Mouse (Mus musculus) limb, embryonic 10.5 days (tissue): ENCODE data around the gene Zfp980. TPM values are rescaled to one million over a fixed set of nuclear protein-coding genes. Genes with fewer than 3 reads are reported as not detected.
"Not testable (repeated sequence)": the region's sequence is repeated elsewhere in the genome, so short reads cannot be mapped to it uniquely, and the experiment has no call there.

ENCODE experiments used
- DNase-seq: peaks from one replicate; pipeline ENCODE4 v3.0.0-alpha.2; 2017; ENCODE audit warnings: low spot score
- H3K27ac ChIP-seq: fragments of 300-500 bp; sonication (generic); 2 replicates; pipeline ENCODE4 v1.5.1; 2016; ENCODE audit warnings: mild to moderate bottlenecking
- H3K27me3 ChIP-seq: fragments of 300-500 bp; sonication (generic); 2 replicates; pipeline ENCODE4 v1.6.1; 2016; ENCODE audit warnings: low read depth, mild to moderate bottlenecking; ENCODE audit not compliant: poor library complexity, severe bottlenecking
- H3K36me3 ChIP-seq: fragments of 300-500 bp; sonication (generic); 2 replicates; pipeline ENCODE4 v1.6.1; 2016; ENCODE audit warnings: mild to moderate bottlenecking, moderate library complexity
- H3K4me1 ChIP-seq: fragments of 300-500 bp; sonication (generic); 2 replicates; pipeline ENCODE4 v1.6.1; 2016
- H3K4me3 ChIP-seq: fragments of 300-500 bp; sonication (generic); 2 replicates; pipeline ENCODE4 v1.5.1; 2016; ENCODE audit warnings: mild to moderate bottlenecking, moderate library complexity
- H3K9me3 ChIP-seq: fragments of 300-500 bp; sonication (generic); replicated peaks from 2 replicates; pipeline ENCODE4 v1.6.1; 2016; ENCODE audit warnings: mild to moderate bottlenecking
- WGBS: fragments of 180-500 bp; shearing (Covaris S2); methylation state at CpG from one replicate; pipeline ENCODE4 v1.1.7; 2016; 5-methylcytosine and 5-hydroxymethylcytosine counted together
- polyA plus RNA-seq: library from polyadenylated mRNA; unstranded; fragments of >200 nt; fragmentation: Nextera tagmentation; extraction: Ambion mirVana; gene quantifications from 2 replicates; pipeline ENCODE4 v1.2.1, GENCODE M21; 2016

Zfp980 gene
- polyA plus RNA-seq: not detected in 2 replicates

- not testable (repeated sequence) for H3K4me1 ChIP-seq, H3K9me3 ChIP-seq, DNase-seq, H3K36me3 ChIP-seq, H3K27me3 ChIP-seq, H3K27ac ChIP-seq, H3K4me3 ChIP-seq
- WGBS: 92% methylated on average over 3 of the region's 3 CpGs
Measured at GRCm38 (mm10) chr4:145670385-145670784, at the start of gene Zfp980. Gene Zfp980, plus strand, starts transcription at chr4:145670685.

GRCm38 (mm10) chr4:145640416-145641185 is 29.9 kb upstream of the Zfp980 start:
- not testable (repeated sequence) for H3K9me3 ChIP-seq, DNase-seq, H3K27ac ChIP-seq, H3K4me1 ChIP-seq, H3K36me3 ChIP-seq, H3K27me3 ChIP-seq
- WGBS: 27% methylated on average over 81 of the region's 83 CpGs
- H3K4me3 ChIP-seq: peak overlapping the region; percentile 37

- WGBS: 75% methylated on average over 2 of the region's 2 CpGs
- not testable (repeated sequence) for H3K27ac ChIP-seq, H3K4me1 ChIP-seq, H3K4me3 ChIP-seq, H3K9me3 ChIP-seq, DNase-seq, H3K36me3 ChIP-seq, H3K27me3 ChIP-seq
Measured at GRCm38 (mm10) chr4:145674286-145674780, 3.8 kb downstream of the Zfp980 start.

GRCm38 (mm10) chr4:145680217-145680616 is 9.7 kb downstream of the Zfp980 start:
- H3K36me3 ChIP-seq, H3K27me3 ChIP-seq, H3K27ac ChIP-seq, H3K9me3 ChIP-seq, H3K4me1 ChIP-seq, H3K4me3 ChIP-seq, DNase-seq: not testable (repeated sequence)
- 88% methylated on average over 3 of the region's 3 CpGs for WGBS

- not testable (repeated sequence) for H3K27me3 ChIP-seq, DNase-seq, H3K9me3 ChIP-seq, H3K27ac ChIP-seq, H3K4me1 ChIP-seq, H3K4me3 ChIP-seq, H3K36me3 ChIP-seq
- WGBS: 34% methylated on average over 1 of the region's 1 CpGs
Measured at GRCm38 (mm10) chr4:145680672-145681387, 10.3 kb downstream of the Zfp980 start.

- DNase-seq, H3K36me3 ChIP-seq, H3K4me1 ChIP-seq: not testable (repeated sequence)
Measured at GRCm38 (mm10) chr4:145682021-145682420, 11.5 kb downstream of the Zfp980 start.

GRCm38 (mm10) chr4:145683024-145683766 is 12.7 kb downstream of the Zfp980 start:
- not testable (repeated sequence) for DNase-seq, H3K27me3 ChIP-seq
- WGBS: 88% methylated on average over 3 of the region's 3 CpGs

More at GRCm38 (mm10) chr4:145682021-145682420, 11.5 kb downstream of the Zfp980 start:
- not testable (repeated sequence) for H3K4me3 ChIP-seq, H3K9me3 ChIP-seq, H3K27me3 ChIP-seq, H3K27ac ChIP-seq
- 86% methylated on average over 10 of the region's 11 CpGs for WGBS

GRCm38 (mm10) chr4:145686061-145686460 is 15.6 kb downstream of the Zfp980 start:
- H3K4me1 ChIP-seq, H3K27me3 ChIP-seq, H3K36me3 ChIP-seq, H3K4me3 ChIP-seq, DNase-seq, H3K27ac ChIP-seq, H3K9me3 ChIP-seq: not testable (repeated sequence)
- 80% methylated on average over 2 of the region's 2 CpGs for WGBS

More at GRCm38 (mm10) chr4:145683024-145683766, 12.7 kb downstream of the Zfp980 start:
- H3K27ac ChIP-seq, H3K4me3 ChIP-seq, H3K4me1 ChIP-seq, H3K9me3 ChIP-seq, H3K36me3 ChIP-seq: not testable (repeated sequence)

- not testable (repeated sequence) for H3K27ac ChIP-seq, DNase-seq, H3K27me3 ChIP-seq, H3K4me1 ChIP-seq, H3K36me3 ChIP-seq, H3K9me3 ChIP-seq
- peak overlapping the region; percentile 46 for H3K4me3 ChIP-seq
- 1% methylated on average over 50 of the region's 83 CpGs for WGBS
Measured at GRCm38 (mm10) chr4:145744935-145745644, 74.6 kb downstream of the Zfp980 start.

- H3K4me1 ChIP-seq, DNase-seq, H3K27me3 ChIP-seq, H3K4me3 ChIP-seq, H3K27ac ChIP-seq, H3K36me3 ChIP-seq, H3K9me3 ChIP-seq: not testable (repeated sequence)
- no CpG with 5 or more reads among the region's 30 CpGs for WGBS
Measured at GRCm38 (mm10) chr4:145745645-145745991, 75.1 kb downstream of the Zfp980 start.
